Mouse (Mus musculus): ENCODE results near the gene Coq9.
"Not testable (repeated sequence)": the region's sequence is repeated elsewhere in the genome, so short reads cannot be mapped to it uniquely, and the experiment has no call there.

The Coq9 gene

GRCm38 (mm10) chr8:94821381-94821780 lies 16.7 kb upstream of the Coq9 start:
- DNase-seq (ENCODE audit: low spot score in 2 of 2): no peak

- peak; percentile 13 to 56 for DNase-seq (ENCODE audit: low spot score in 2 of 2)
Observed at GRCm38 (mm10) chr8:94822637-94823560, 15.2 kb upstream of the Coq9 start.

- no peak for DNase-seq (ENCODE audit: low spot score in 2 of 2)
Observed at GRCm38 (mm10) chr8:94825170-94825569, 13.0 kb upstream of the Coq9 start.

- DNase-seq (ENCODE audit: low spot score in 2 of 2): no peak
Observed at GRCm38 (mm10) chr8:94826210-94826609, 11.9 kb upstream of the Coq9 start.

GRCm38 (mm10) chr8:94828284-94828683 lies 9.8 kb upstream of the Coq9 start:
- no peak for DNase-seq (ENCODE audit: low spot score in 2 of 2)

- not testable (repeated sequence) for DNase-seq (ENCODE audit: low spot score in 2 of 2)
Observed at GRCm38 (mm10) chr8:94833901-94834405, 4.2 kb upstream of the Coq9 start.

- not testable (repeated sequence) for DNase-seq (ENCODE audit: low spot score in 2 of 2)
Observed at GRCm38 (mm10) chr8:94835751-94836150, 2.4 kb upstream of the Coq9 start.

GRCm38 (mm10) chr8:94836456-94837240 lies 1.5 kb upstream of the Coq9 start:
- no peak for DNase-seq (ENCODE audit: low spot score in 2 of 2)

GRCm38 (mm10) chr8:94838600-94838999 lies 479 bp downstream of the Coq9 start:
- DNase-seq (ENCODE audit: low spot score in 2 of 2): peak in 1 of 2 experiments; percentile 38

GRCm38 (mm10) chr8:94841183-94841582 lies 3.1 kb downstream of the Coq9 start:
- no peak for DNase-seq (ENCODE audit: low spot score in 2 of 2)

- no peak for DNase-seq (ENCODE audit: low spot score in 2 of 2)
Observed at GRCm38 (mm10) chr8:94850049-94850448, 11.9 kb downstream of the Coq9 start.

GRCm38 (mm10) chr8:94854761-94855160 lies 16.6 kb downstream of the Coq9 start:
- not testable (repeated sequence) for DNase-seq (ENCODE audit: low spot score in 2 of 2)

GRCm38 (mm10) chr8:94857011-94857345 lies 18.9 kb downstream of the Coq9 start:
- DNase-seq (ENCODE audit: low spot score in 2 of 2): no peak

GRCm38 (mm10) chr8:94857346-94858173 lies 19.4 kb downstream of the Coq9 start, which contains the start of gene Polr2c:
TSS of gene Polr2c (plus strand) at chr8:94857450.
- DNase-seq (ENCODE audit: low spot score in 2 of 2): peak; percentile 78 to 95

GRCm38 (mm10) chr8:94861352-94861910 lies 23.3 kb downstream of the Coq9 start:
- peak; percentile 33 to 70 for DNase-seq (ENCODE audit: low spot score in 2 of 2)

- no peak for DNase-seq (ENCODE audit: low spot score in 2 of 2)
Observed at GRCm38 (mm10) chr8:94862487-94863220, 24.5 kb downstream of the Coq9 start.

- DNase-seq (ENCODE audit: low spot score in 2 of 2): no peak
Observed at GRCm38 (mm10) chr8:94863897-94864673, 26.0 kb downstream of the Coq9 start.

GRCm38 (mm10) chr8:94865292-94865691 lies 27.2 kb downstream of the Coq9 start:
- DNase-seq (ENCODE audit: low spot score in 2 of 2): no peak

GRCm38 (mm10) chr8:94866921-94867320 lies 28.8 kb downstream of the Coq9 start:
- no peak for DNase-seq (ENCODE audit: low spot score in 2 of 2)

- DNase-seq (ENCODE audit: low spot score in 2 of 2): no peak
Observed at GRCm38 (mm10) chr8:94869146-94869545, 31.0 kb downstream of the Coq9 start.
